Mouse (Mus musculus) neural tube, embryonic 14.5 days (tissue): Measurements from ENCODE around the gene Ppp3ca. TPM values are rescaled to one million over a fixed set of nuclear protein-coding genes. Genes with fewer than 3 reads are reported as not detected.

ENCODE experiments used
- ATAC-seq: fragments of 200-750 bp; cut with Nextera tagmentation; 2 replicates; pipeline ENCODE4 v1.8.0; 2017; ENCODE audit warnings: low read depth, mild to moderate bottlenecking, moderate TSS enrichment, moderate library complexity
- H3K27ac ChIP-seq: fragments of 300-500 bp; sonication (generic); 2 replicates; pipeline ENCODE4 v1.5.1; 2014; ENCODE audit warnings: low read depth, mild to moderate bottlenecking, control low read depth, low read length, moderate library complexity, mixed read lengths
- H3K27me3 ChIP-seq: fragments of 300-500 bp; sonication (generic); 2 replicates; pipeline ENCODE4 v1.6.1; 2014; ENCODE audit warnings: low read length; ENCODE audit not compliant: control insufficient read depth, insufficient read depth
- H3K36me3 ChIP-seq: fragments of 300-500 bp; sonication (generic); 2 replicates; pipeline ENCODE4 v1.6.1; 2014; ENCODE audit warnings: low read length, mixed read lengths; ENCODE audit not compliant: control insufficient read depth, insufficient read depth
- H3K4me1 ChIP-seq: fragments of 300-500 bp; sonication (generic); 2 replicates; pipeline ENCODE4 v1.6.1; 2014; ENCODE audit warnings: low read length; ENCODE audit not compliant: control insufficient read depth, insufficient read depth
- H3K4me2 ChIP-seq: fragments of 300-500 bp; sonication (generic); 2 replicates; pipeline ENCODE4 v1.6.1; 2014; ENCODE audit warnings: mild to moderate bottlenecking, low read depth, low read length, control low read depth
- H3K4me3 ChIP-seq: fragments of 300-500 bp; sonication (generic); 2 replicates; pipeline ENCODE4 v1.5.1; 2014; ENCODE audit warnings: low read depth, low read length, control low read depth, mixed read lengths
- H3K9ac ChIP-seq: fragments of 300-500 bp; sonication (generic); replicated peaks from 2 replicates; pipeline ENCODE4 v1.6.1; 2014; ENCODE audit warnings: low read depth, mild to moderate bottlenecking, control low read depth, low read length, mixed read lengths
- H3K9me3 ChIP-seq: fragments of 300-500 bp; sonication (generic); 2 replicates; pipeline ENCODE4 v1.6.1; 2016; ENCODE audit warnings: low read length; ENCODE audit not compliant: control insufficient read depth
- WGBS: fragments of 180-500 bp; shearing (Covaris S2); extraction: QIAGEN DNeasy Blood & Tissue Kit; methylation state at CpG from one replicate; pipeline ENCODE4 v1.1.7; 2014; 5-methylcytosine and 5-hydroxymethylcytosine counted together
- polyA plus RNA-seq: library from polyadenylated mRNA; unstranded; fragments of >200 nt; fragmentation: Nextera tagmentation; extraction: Ambion mirVana; gene quantifications from 2 replicates; pipeline ENCODE4 v1.2.1, GENCODE M21; 2014

Ppp3ca gene
- polyA plus RNA-seq, 1 experiment from 2014 or later, result 215 TPM

DNA sequence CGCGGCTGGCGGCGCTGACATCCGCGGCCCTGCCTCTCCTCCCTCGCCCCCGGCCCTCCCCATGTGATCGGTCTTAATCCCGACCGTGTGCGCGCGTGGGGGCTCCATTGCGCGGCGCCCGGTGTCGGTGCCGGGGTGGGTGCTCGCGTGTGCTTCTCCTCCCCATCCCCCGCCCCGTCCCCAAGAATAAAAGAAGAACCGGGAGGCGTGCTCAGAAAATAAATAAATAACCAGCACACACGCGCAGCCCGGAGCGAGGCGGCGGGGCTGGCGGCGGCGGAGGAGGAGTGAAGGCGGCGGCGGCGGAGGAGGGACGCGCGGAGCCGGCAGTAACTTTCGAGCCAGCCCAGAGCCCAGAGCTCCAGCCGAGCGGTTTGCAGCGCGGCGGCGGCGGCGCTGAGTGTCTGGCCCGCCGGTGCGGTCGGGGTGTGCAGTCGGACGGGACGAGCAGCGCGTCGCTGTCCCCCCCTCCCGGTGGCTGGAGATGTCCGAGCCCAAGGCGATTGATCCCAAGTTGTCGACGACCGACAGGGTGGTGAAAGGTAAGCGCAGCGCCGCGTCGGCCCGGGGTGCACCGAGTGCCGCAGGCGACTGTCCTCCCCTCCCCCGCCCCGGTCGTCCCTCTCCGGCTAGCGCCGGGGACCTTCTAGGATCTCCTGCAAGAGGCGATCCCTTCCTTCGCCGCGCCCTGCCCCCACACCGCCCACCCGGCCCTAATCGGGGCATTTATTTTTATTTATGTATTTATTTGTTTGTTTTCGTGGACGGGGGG lies 622 bp downstream of the Ppp3ca start:
- H3K9ac ChIP-seq, result peak overlapping the region; percentile 89
- H3K4me1 ChIP-seq, result peaks cover 25% of the 10 kb centered on the region
- peak; percentile 46 for ATAC-seq
- H3K27ac ChIP-seq, result peak overlapping the region; percentile 97
- H3K27me3 ChIP-seq, result no peaks in the 10 kb centered on the region
- WGBS, result under 1% methylated on average over 81 of the region's 92 CpGs
- no peaks in the 10 kb centered on the region for H3K36me3 ChIP-seq
- H3K9me3 ChIP-seq, result no peaks in the 10 kb centered on the region
- peak overlapping the region; percentile 66; the same call in 1 of the 2 replicates for H3K4me2 ChIP-seq
- H3K4me3 ChIP-seq, result peak overlapping the region; percentile 93

DNA sequence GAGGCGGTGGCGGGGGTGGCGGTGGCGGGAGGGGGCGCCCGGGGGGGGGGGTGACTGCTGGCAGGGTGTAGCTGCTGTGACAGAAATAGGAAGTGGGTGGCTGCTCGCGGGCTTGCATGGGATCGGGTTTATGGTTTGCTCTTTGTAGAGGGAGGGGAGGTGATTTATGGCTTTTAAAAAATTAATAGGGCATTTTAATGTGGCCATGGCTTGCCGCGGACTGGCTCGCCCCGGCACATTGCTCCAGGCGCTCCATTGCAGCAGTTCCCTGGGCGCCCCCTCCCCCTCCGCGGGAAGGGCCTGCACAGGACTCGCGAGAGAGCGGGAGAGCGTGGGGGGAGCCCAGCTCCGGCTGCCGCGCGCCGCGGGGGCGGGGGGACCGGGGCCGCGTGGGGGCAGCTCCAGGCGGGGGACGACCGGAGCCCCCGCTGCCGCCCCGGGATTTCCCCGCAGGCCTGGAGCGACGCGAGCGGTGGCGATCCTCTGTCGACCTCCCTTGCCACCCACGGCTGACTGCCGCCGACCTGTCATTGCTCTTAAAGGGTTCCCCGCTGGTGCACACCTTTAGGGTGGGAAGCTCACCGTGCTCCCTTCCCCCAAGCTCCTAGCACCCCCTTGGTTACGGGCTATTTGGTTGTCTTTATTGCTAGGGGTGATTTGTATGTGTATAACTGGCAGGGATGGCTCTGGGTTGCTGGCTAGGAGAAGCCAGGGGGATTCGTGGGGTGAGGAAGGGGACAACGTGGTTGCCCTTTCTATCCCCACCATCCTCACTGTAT lies 1.4 kb downstream of the Ppp3ca start:
- Histone ChIP-seq H3K4me1 (peaks cover 30% of the 10 kb centered on the region), H3K27ac (peak overlapping the region; percentile 97), H3K36me3 (no peaks in the 10 kb centered on the region), H3K4me3 (peak overlapping the region; percentile 93), H3K4me2 (peak overlapping the region; percentile 66), H3K9me3 (no peaks in the 10 kb centered on the region), H3K27me3 (no peaks in the 10 kb centered on the region), H3K9ac (peak overlapping the region; percentile 89)
- ATAC-seq, result peak; percentile 67
- WGBS, result under 1% methylated on average over 45 of the region's 52 CpGs

DNA sequence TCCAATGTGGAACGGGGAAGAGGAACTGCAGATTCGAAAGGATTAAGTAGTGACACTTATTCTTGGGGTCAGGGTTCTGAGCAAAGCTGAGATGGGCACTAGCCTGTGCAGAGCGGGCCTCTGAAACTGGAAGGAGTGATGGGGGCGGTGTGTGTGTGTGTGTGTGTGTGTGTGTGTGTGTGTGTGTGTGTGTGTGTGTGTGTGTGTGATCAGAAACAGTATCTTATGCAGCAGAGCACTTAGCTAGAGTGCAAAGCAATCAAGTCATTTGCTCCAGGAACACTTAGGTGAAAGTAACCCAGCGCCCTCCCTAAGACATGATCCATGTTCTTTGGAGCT lies 2.0 kb downstream of the Ppp3ca start:
- H3K4me2 ChIP-seq, result peak overlapping the region; percentile 66
- peak overlapping the region; percentile 89 for H3K9ac ChIP-seq
- no peaks in the 10 kb centered on the region for H3K36me3 ChIP-seq
- no peak for ATAC-seq
- no peaks in the 10 kb centered on the region for H3K27me3 ChIP-seq
- H3K27ac ChIP-seq, result peak overlapping the region; percentile 97
- peaks cover 33% of the 10 kb centered on the region for H3K4me1 ChIP-seq
- no peaks in the 10 kb centered on the region for H3K9me3 ChIP-seq
- H3K4me3 ChIP-seq, result peak overlapping the region; percentile 93
- 3% methylated on average over 5 of the region's 5 CpGs for WGBS

DNA sequence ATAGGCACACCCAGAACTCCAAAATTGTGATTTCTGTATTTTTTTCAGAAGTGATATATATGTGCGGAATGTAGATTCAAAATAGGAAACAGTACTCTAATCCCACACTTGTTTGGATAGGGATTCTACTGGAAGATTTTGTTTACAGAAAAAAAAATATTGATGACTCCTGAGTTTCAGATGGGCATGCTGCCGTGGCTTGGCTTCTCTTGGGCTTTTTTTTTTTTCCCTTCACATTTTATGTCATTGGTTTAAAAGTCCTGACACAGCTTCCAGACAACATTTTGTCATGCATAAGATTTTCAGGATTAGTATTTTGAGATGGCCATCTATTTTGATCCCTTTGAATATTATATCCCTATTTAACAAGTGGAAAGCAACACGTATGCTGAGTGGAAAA lies 2.9 kb downstream of the Ppp3ca start:
- Histone ChIP-seq H3K27me3 (no peaks in the 10 kb centered on the region), H3K4me3 (peak overlapping the region; percentile 93), H3K4me2 (peak overlapping the region; percentile 66), H3K36me3 (no peaks in the 10 kb centered on the region), H3K4me1 (peaks cover 33% of the 10 kb centered on the region), H3K9ac (no peak overlapping the region), H3K9me3 (no peaks in the 10 kb centered on the region), H3K27ac (no peak overlapping the region)
- 68% methylated on average over 3 of the region's 3 CpGs for WGBS
- no peak for ATAC-seq

DNA sequence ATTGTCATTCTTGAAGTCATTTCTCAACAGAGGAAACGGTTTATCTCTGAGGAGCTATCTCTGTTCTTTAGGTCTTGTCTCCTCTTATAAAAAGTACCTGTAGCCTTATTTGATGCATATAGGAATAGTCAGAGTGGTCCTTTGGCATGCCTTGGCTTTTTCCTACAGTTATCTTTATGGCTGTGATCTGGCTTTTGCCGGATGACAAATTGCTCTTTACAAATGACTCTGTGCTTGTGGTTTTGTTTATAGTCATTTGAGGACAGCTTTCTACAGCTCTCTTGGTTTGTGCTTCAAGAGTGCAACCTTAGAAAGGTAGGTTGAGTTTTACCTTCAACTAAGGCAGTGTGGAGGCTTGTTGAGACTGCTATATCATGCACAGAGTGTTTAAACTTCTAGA lies 3.4 kb downstream of the Ppp3ca start:
- ATAC-seq, result no peak
- peaks cover 33% of the 10 kb centered on the region for H3K4me1 ChIP-seq
- WGBS, result 79% methylated on average over 2 of the region's 2 CpGs
- H3K4me3 ChIP-seq, result peak overlapping the region; percentile 16; the same call in 1 of the 2 replicates
- no peaks in the 10 kb centered on the region for H3K9me3 ChIP-seq
- peak overlapping the region; percentile 34 for H3K4me2 ChIP-seq
- H3K27ac ChIP-seq, result no peak overlapping the region
- no peak overlapping the region for H3K9ac ChIP-seq
- H3K36me3 ChIP-seq, result no peaks in the 10 kb centered on the region
- no peaks in the 10 kb centered on the region for H3K27me3 ChIP-seq

DNA sequence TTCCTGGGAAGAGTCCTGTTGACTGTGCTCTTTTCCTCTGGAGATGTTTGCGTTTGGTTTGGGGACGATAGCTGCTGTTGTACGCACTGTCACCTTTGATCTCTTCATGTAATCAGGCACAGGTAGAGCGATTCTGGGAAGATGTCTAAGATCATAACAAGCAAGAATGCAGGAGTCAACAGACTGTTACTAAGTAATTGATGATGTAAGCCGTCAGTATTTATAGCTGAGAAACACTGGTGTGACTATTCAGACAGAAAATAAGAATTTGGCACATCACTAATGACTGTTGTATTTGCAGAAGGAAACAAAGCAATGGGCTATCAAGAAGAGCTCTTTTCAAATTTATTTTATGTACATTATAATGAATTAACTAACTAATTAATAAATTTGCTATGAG lies 4.6 kb downstream of the Ppp3ca start:
- ATAC-seq, result no peak
- no peak overlapping the region for H3K9ac ChIP-seq
- H3K27ac ChIP-seq, result no peak overlapping the region
- H3K4me1 ChIP-seq, result peaks cover 30% of the 10 kb centered on the region
- H3K4me2 ChIP-seq, result peak overlapping the region; percentile 7; the same call in 1 of the 2 replicates
- H3K9me3 ChIP-seq, result no peaks in the 10 kb centered on the region
- no peaks in the 10 kb centered on the region for H3K36me3 ChIP-seq
- no peaks in the 10 kb centered on the region for H3K27me3 ChIP-seq
- 52% methylated on average over 5 of the region's 5 CpGs for WGBS
- no peak overlapping the region for H3K4me3 ChIP-seq

DNA sequence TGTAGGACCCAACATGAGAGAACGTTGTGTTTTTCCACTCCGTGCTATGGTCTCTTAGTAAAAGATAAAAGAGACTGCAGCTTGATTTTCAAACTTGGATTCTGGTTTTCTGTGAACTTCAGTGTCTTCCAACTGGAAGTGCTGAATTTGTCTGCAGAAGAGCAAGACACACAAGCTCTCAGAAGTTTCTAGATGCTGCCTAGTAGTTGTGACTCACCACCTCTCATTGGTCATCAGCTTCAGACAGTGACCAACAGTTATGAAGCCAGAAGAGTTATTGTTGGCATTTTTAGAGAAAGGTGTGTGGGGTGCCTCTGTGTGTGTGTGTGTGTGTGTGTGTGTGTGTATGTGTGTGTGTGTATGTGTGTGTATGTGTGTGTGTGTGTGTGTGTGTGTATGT lies 7.1 kb downstream of the Ppp3ca start:
- Histone ChIP-seq H3K27me3 (no peaks in the 10 kb centered on the region), H3K9ac (no peak overlapping the region), H3K36me3 (no peaks in the 10 kb centered on the region), H3K9me3 (no peaks in the 10 kb centered on the region), H3K4me1 (peaks cover 30% of the 10 kb centered on the region), H3K4me2 (no peak overlapping the region), H3K4me3 (no peak overlapping the region), H3K27ac (no peak overlapping the region)
- 85% methylated on average over 2 of the region's 2 CpGs for WGBS
- ATAC-seq, result no peak

DNA sequence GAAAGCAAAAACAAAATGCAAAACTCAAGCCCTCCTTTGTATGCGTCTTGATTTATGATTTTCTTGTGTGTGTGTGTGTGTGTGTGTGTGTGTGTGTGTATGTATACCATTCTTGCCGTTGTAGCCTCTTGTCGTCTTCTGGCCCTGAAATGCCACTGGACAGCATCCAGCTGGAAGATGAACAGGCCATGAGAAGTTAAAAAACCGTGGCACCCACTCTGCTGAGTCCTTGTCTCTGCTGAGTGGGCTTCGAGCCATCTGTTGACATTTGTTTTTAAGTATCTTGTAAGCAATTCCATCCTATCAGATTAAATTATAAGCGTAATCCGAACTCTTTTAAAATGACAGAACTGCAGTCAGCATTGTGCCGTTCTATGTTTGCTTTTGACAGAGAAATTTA lies 8.5 kb downstream of the Ppp3ca start:
- no peak for ATAC-seq
- Histone ChIP-seq H3K36me3 (no peaks in the 10 kb centered on the region), H3K4me2 (no peak overlapping the region), H3K27ac (no peak overlapping the region), H3K4me3 (no peak overlapping the region), H3K9me3 (no peaks in the 10 kb centered on the region), H3K27me3 (no peaks in the 10 kb centered on the region), H3K9ac (no peak overlapping the region), H3K4me1 (peaks cover 22% of the 10 kb centered on the region)
- 67% methylated on average over 8 of the region's 8 CpGs for WGBS

DNA sequence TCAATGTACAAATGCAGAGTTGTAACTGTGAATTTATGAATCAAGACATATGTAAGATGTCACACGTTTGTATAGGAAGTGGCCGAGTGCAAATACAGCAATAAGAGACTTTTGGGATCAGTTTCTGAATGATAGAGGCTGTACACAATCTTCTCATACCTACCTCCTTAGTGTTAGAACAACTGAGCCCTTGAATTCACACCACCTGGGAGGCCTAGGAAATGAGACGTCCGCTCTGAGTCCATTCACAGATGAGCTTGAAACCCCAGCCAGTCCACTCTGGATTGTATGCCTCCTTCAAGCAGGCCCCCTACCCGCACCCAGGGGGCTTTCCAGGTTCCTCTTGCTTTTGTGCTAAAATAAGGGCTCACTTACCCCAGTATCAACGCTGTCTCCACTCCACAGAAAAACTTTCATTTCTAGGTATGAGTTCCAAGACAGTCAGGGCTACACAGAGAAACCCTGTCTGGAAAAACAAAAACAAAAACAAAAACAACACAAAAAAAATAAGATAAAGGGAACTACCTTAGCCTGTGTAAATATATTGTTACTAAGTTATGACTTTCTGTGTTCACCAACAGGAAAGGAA lies 10.1 kb downstream of the Ppp3ca start:
- Histone ChIP-seq H3K4me3 (no peak overlapping the region), H3K4me2 (no peak overlapping the region), H3K36me3 (no peaks in the 10 kb centered on the region), H3K27ac (no peak overlapping the region), H3K9ac (no peak overlapping the region), H3K4me1 (peaks cover 14% of the 10 kb centered on the region; the same call in 1 of the 2 replicates), H3K9me3 (no peaks in the 10 kb centered on the region), H3K27me3 (no peaks in the 10 kb centered on the region)
- WGBS, result 74% methylated on average over 6 of the region's 6 CpGs
- no peak for ATAC-seq
